Mouse (Mus musculus): ENCODE data around the gene Cdkl2. TPM values are rescaled to one million over a fixed set of nuclear protein-coding genes. Genes with fewer than 3 reads are reported as not detected.
A peak's percentile ranks its signal among the peaks of the same experiment; 100 is the strongest.

Gene Cdkl2
- polyA plus RNA-seq (2015; fragmentation: Nextera tagmentation; extraction: Ambion mirVana), result 2.0 and 2.2 TPM in 2 replicates

DNA sequence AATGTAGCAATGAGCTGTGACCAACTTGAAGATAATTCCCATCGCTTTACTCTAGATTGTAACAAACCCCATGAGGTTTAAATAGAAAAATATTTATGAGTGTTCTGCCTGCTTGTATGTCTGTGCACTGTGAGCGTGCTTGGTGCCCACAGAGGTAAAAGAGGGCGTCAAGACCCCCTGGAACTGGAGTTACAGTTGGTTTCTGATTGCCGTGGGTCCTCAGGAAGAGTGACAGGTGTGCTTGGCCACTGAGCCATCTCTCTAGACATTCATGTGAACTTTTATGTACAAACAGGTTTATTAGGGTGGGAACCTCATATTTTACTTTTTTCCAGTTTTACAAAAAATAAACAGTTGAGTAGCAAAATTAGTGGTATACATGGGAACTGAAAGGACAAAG is at the start of gene Cdkl2:
Gene Cdkl2, minus strand, starts transcription at position 101 of the 400 bp plus-strand sequence.
- ATAC-seq (replicated peaks; ENCODE audit: low FRiP score, low read depth), result no peak
- Histone ChIP-seq H3K27me3 (ENCODE audit: insufficient read depth, low read length) (no peaks in the 10 kb centered on the region), H3K9me3 (replicated peaks; ENCODE audit: low read length) (no peaks in the 10 kb centered on the region), H3K4me2 (ENCODE audit: low read length) (peak within 1 kb of the TSS; percentile 96), H3K27ac (peak within 1 kb of the TSS; percentile 56; the same call in 1 of the 2 replicates), H3K36me3 (ENCODE audit: insufficient read depth, low read length) (no peaks in the 10 kb centered on the region), H3K4me3 (replicated peaks; ENCODE audit: low read depth, low read length) (peak within 1 kb of the TSS; percentile 70), H3K9ac (ENCODE audit: low read depth, low read length) (peak within 1 kb of the TSS; percentile 70), H3K4me1 (replicated peaks; ENCODE audit: insufficient read depth, low read length) (no peaks in the 10 kb centered on the region)
- DNase-seq (ENCODE audit: low spot score), result no peak
- 73% methylated on average over 4 of the region's 4 CpGs for WGBS
- no peak for TF ChIP-seq CTCF (IDR thresholded peaks at IDR 0.05; ENCODE audit: low read depth)

GRCm38 (mm10) chr5:92087469-92087868 is 43.8 kb upstream of the Cdkl2 start:
- no peak for DNase-seq (ENCODE audit: low spot score)
- 93% methylated on average over 4 of the region's 4 CpGs for WGBS
- H3K27me3 ChIP-seq (ENCODE audit: insufficient read depth, low read length), result no peaks in the 10 kb centered on the region
- H3K4me3 ChIP-seq (replicated peaks; ENCODE audit: low read depth, low read length), result no peak overlapping the region
- no peaks in the 10 kb centered on the region for H3K4me1 ChIP-seq (replicated peaks; ENCODE audit: insufficient read depth, low read length)
- no peak for TF ChIP-seq CTCF (IDR thresholded peaks at IDR 0.05; ENCODE audit: low read depth)
- H3K9ac ChIP-seq (ENCODE audit: low read depth, low read length), result no peak overlapping the region
- no peak for ATAC-seq (replicated peaks; ENCODE audit: low FRiP score, low read depth)
- H3K9me3 ChIP-seq (replicated peaks; ENCODE audit: low read length), result no peaks in the 10 kb centered on the region
- H3K36me3 ChIP-seq (ENCODE audit: insufficient read depth, low read length), result no peaks in the 10 kb centered on the region
- no peak overlapping the region for H3K4me2 ChIP-seq (ENCODE audit: low read length)
- H3K27ac ChIP-seq, result no peak overlapping the region

- DNase-seq (ENCODE audit: low spot score), result no peak
- WGBS, result 83% methylated on average over 7 of the region's 7 CpGs
- TF ChIP-seq CTCF (IDR thresholded peaks at IDR 0.05; ENCODE audit: low read depth), result no peak
Measured at GRCm38 (mm10) chr5:92085821-92086550, 42.3 kb upstream of the Cdkl2 start.

DNA sequence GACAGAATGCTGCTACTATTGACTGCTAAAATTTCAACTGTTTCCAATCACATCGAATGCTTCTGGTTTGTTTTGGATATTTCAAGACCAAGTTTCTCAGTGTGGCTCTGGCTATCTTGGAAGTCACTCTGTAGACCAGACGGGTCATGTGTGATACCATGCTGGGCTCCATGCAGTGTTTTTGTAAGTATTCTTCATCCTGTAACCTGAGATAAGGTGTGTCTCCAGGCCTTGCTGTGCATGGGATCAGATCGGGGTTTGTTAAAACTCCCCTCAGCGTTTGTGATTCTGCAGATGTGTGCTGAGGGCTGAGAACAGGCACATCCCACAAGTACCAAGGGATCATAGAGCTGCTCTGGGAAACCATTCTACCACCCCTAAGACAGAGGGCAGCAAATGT is 41.6 kb upstream of the Cdkl2 start:
- H3K4me2 ChIP-seq (ENCODE audit: low read length), result no peak overlapping the region
- no peaks in the 10 kb centered on the region for H3K9me3 ChIP-seq (replicated peaks; ENCODE audit: low read length)
- no peaks in the 10 kb centered on the region for H3K36me3 ChIP-seq (ENCODE audit: insufficient read depth, low read length)
- ATAC-seq (replicated peaks; ENCODE audit: low FRiP score, low read depth) (no peak), DNase-seq (ENCODE audit: low spot score) (no peak)
- no peak overlapping the region for H3K9ac ChIP-seq (ENCODE audit: low read depth, low read length)
- H3K27me3 ChIP-seq (ENCODE audit: insufficient read depth, low read length), result no peaks in the 10 kb centered on the region
- 52% methylated on average over 4 of the region's 4 CpGs for WGBS
- no peak overlapping the region for H3K4me3 ChIP-seq (replicated peaks; ENCODE audit: low read depth, low read length)
- H3K27ac ChIP-seq, result no peak overlapping the region
- no peak for TF ChIP-seq CTCF (IDR thresholded peaks at IDR 0.05; ENCODE audit: low read depth)
- peaks cover 9% of the 10 kb centered on the region; the same call in 1 of the 2 replicates for H3K4me1 ChIP-seq (replicated peaks; ENCODE audit: insufficient read depth, low read length)

More at GRCm38 (mm10) chr5:92085821-92086550, 42.3 kb upstream of the Cdkl2 start:
- Histone ChIP-seq H3K36me3 (ENCODE audit: insufficient read depth, low read length) (no peaks in the 10 kb centered on the region), H3K4me2 (ENCODE audit: low read length) (no peak overlapping the region), H3K9me3 (replicated peaks; ENCODE audit: low read length) (no peaks in the 10 kb centered on the region), H3K27ac (no peak overlapping the region), H3K4me3 (replicated peaks; ENCODE audit: low read depth, low read length) (no peak overlapping the region), H3K27me3 (ENCODE audit: insufficient read depth, low read length) (no peaks in the 10 kb centered on the region), H3K4me1 (replicated peaks; ENCODE audit: insufficient read depth, low read length) (peaks cover 9% of the 10 kb centered on the region; the same call in 1 of the 2 replicates), H3K9ac (ENCODE audit: low read depth, low read length) (no peak overlapping the region)
- no peak for ATAC-seq (replicated peaks; ENCODE audit: low FRiP score, low read depth)

DNA sequence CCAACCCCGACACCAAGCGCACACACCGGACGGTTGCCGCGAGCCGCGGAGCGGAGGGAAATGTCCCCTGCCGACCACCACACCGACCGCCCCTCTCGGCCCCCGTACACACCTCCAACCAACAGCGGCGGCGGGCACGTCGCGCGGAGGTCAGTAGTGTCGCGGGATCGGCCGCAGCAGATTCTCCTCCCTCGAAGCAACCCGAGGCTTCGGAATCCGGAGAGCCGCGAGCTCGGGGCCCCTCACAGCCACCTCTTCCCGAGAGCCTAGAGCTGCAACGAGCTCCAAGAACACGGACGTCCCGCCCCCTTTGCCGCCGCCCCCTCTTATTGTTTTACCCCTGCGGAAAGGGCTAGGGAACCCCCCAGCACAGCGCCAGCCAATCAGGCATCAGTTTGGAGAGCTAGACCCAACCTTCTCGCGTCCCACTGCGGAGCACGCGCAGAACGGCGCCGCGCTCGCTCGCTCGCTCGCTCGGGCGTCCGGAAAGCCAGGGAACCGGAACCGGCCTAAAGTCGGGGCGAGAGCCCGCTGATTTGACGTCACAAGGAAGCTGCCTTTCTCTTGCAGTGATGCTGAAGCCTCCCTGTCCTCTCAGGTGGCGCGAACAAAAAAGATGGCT is 39.8 kb upstream of the Cdkl2 start, which contains the start of gene G3bp2:
Gene G3bp2, minus strand, starts transcription at position 303 of the 622 bp plus-strand sequence.
- under 1% methylated on average over 65 of the region's 65 CpGs for WGBS
- H3K4me2 ChIP-seq (ENCODE audit: low read length), result peak within 1 kb of the TSS; percentile 71
- peak within 1 kb of the TSS; percentile 99 for H3K4me3 ChIP-seq (replicated peaks; ENCODE audit: low read depth, low read length)
- TF ChIP-seq CTCF (IDR thresholded peaks at IDR 0.05; ENCODE audit: low read depth), result no peak
- H3K27me3 ChIP-seq (ENCODE audit: insufficient read depth, low read length), result no peaks in the 10 kb centered on the region
- ATAC-seq (replicated peaks; ENCODE audit: low FRiP score, low read depth), result peak; percentile 98
- peak within 1 kb of the TSS; percentile 99 for H3K27ac ChIP-seq
- no peaks in the 10 kb centered on the region for H3K36me3 ChIP-seq (ENCODE audit: insufficient read depth, low read length)
- no peaks in the 10 kb centered on the region for H3K9me3 ChIP-seq (replicated peaks; ENCODE audit: low read length)
- peak within 1 kb of the TSS; percentile 98 for H3K9ac ChIP-seq (ENCODE audit: low read depth, low read length)
- DNase-seq (ENCODE audit: low spot score), result peak; percentile 99
- H3K4me1 ChIP-seq (replicated peaks; ENCODE audit: insufficient read depth, low read length), result peaks cover 9% of the 10 kb centered on the region; the same call in 1 of the 2 replicates

DNA sequence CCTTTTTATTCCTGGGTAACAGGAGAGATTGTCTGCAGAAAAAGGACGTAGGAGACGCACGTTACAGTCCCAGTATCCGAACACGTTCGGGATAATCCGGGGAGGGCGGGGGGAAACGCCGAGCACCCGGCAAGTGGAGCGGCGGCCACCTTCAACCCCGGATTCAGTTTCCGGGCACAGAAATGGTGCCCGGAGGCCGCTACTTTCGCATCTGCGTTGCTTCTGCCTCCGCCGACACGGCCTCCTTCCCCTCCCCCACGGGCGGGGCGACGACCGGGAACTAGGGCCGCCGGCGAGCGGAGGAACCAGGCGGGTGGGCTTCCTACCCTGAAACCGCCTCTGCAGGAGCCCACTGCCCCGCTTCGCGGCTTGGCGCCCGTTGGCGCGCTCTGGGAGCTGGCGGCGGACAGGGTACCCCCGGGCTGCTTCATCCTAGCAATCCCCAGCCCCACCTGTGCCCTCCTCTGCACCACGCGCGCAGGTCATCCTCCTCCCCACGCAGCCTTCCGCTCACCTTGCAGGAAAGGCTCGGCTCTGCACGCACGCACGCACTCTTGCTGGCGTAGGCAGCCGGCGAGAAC is 39.2 kb upstream of the Cdkl2 start:
- no peaks in the 10 kb centered on the region for H3K36me3 ChIP-seq (ENCODE audit: insufficient read depth, low read length)
- WGBS, result under 1% methylated on average over 48 of the region's 55 CpGs
- peak; percentile 64 for DNase-seq (ENCODE audit: low spot score)
- H3K4me3 ChIP-seq (replicated peaks; ENCODE audit: low read depth, low read length), result peak overlapping the region; percentile 99
- no peak for TF ChIP-seq CTCF (IDR thresholded peaks at IDR 0.05; ENCODE audit: low read depth)
- peak overlapping the region; percentile 71 for H3K4me2 ChIP-seq (ENCODE audit: low read length)
- H3K27me3 ChIP-seq (ENCODE audit: insufficient read depth, low read length), result no peaks in the 10 kb centered on the region
- peaks cover 9% of the 10 kb centered on the region; the same call in 1 of the 2 replicates for H3K4me1 ChIP-seq (replicated peaks; ENCODE audit: insufficient read depth, low read length)
- peak overlapping the region; percentile 99 for H3K27ac ChIP-seq
- peak; percentile 60 for ATAC-seq (replicated peaks; ENCODE audit: low FRiP score, low read depth)
- peak overlapping the region; percentile 98 for H3K9ac ChIP-seq (ENCODE audit: low read depth, low read length)
- no peaks in the 10 kb centered on the region for H3K9me3 ChIP-seq (replicated peaks; ENCODE audit: low read length)

Data from kidney, postnatal 0 days (tissue).